23 mouse cellular contexts compared by ENCODE assay signal in genomic region chr11:102029304-102029703, GRCm38 (mm10). TPM values are rescaled to one million over a fixed set of nuclear protein-coding genes. Genes with fewer than 3 reads are reported as not detected.
"Had no signal": no experiment of that assay in that cellular context is flagged by ENCODE, and none has a peak within 500 bp of the region (broad histone marks: within the 10 kb centered on the region; RNA-seq: fewer than 3 reads in every experiment).

No protein-coding gene starts in this region.

- H3K4me3 ChIP-seq: limb, embryonic 13.5 days; liver, embryonic 15.5 days; midbrain, embryonic 10.5 days; neural tube, embryonic 13.5 days; stomach, embryonic 15.5 days had no signal

- DNase-seq: kidney, adult 2 months; kidney, postnatal 36 days; left cerebral cortex, postnatal 4 days; lung, embryonic 14.5 days; lung, postnatal 10 days; lung, postnatal 4 days; right cerebral cortex, postnatal 14 days; thymus, adult 2 months; thymus, postnatal 25 days had no signal

- H3K9me3 ChIP-seq: limb, embryonic 13.5 days; liver, embryonic 15.5 days; midbrain, embryonic 10.5 days; neural tube, embryonic 13.5 days; stomach, embryonic 15.5 days had no signal

- ATAC-seq: midbrain, embryonic 16.5 days had no signal

- H3K27me3 ChIP-seq: neural tube, embryonic 13.5 days; stomach, embryonic 15.5 days had no signal

- H3K4me2 ChIP-seq: limb, embryonic 13.5 days; liver, embryonic 15.5 days; lung, embryonic 14.5 days; neural tube, embryonic 13.5 days; stomach, embryonic 15.5 days had no signal

- H3K36me3 ChIP-seq: limb, embryonic 13.5 days; liver, embryonic 15.5 days; midbrain, embryonic 10.5 days; neural tube, embryonic 13.5 days; stomach, embryonic 15.5 days had no signal

- H3K9ac ChIP-seq: limb, embryonic 13.5 days; liver, embryonic 15.5 days; lung, embryonic 14.5 days; neural tube, embryonic 13.5 days; stomach, embryonic 15.5 days had no signal

- H3K27ac ChIP-seq: kidney, postnatal 0 days; limb, embryonic 13.5 days; liver, embryonic 15.5 days; midbrain, embryonic 10.5 days; neural tube, embryonic 13.5 days; stomach, embryonic 15.5 days had no signal

RNA-seq across cellular contexts. Expression of gene Mpp3, which starts 1.0 kb away (rescaled TPM):
- total RNA-seq: megakaryocyte, adult 5-6 weeks had no signal

RNA-seq across cellular contexts. Expression of gene Cd300lg, which starts 12.0 kb away (rescaled TPM):
- total RNA-seq: layer of hippocampus, adult 18-20 months; left cerebral cortex, postnatal 10 days; left cerebral cortex, postnatal 4 days had no signal

RNA-seq across cellular contexts. Expression of gene Cfap97d1, which starts 45.2 kb away (rescaled TPM):
- total RNA-seq: layer of hippocampus, adult 18-20 months; layer of hippocampus, postnatal 10 days; left cerebral cortex, adult 18-20 months; left cerebral cortex, postnatal 10 days; left cerebral cortex, postnatal 4 days; megakaryocyte, adult 5-6 weeks had no signal
- polyA plus RNA-seq: kidney, adult 2 months; kidney, postnatal 0 days; limb, embryonic 13.5 days; liver, embryonic 15.5 days; lung, embryonic 14.5 days; midbrain, embryonic 10.5 days; midbrain, embryonic 16.5 days; neural tube, embryonic 13.5 days; spleen, adult 2 months; stomach, embryonic 15.5 days; thymus, adult 2 months; urinary bladder, adult 2 months had no signal
